Mouse (Mus musculus): ENCODE results near the gene B9d1.

DNA sequence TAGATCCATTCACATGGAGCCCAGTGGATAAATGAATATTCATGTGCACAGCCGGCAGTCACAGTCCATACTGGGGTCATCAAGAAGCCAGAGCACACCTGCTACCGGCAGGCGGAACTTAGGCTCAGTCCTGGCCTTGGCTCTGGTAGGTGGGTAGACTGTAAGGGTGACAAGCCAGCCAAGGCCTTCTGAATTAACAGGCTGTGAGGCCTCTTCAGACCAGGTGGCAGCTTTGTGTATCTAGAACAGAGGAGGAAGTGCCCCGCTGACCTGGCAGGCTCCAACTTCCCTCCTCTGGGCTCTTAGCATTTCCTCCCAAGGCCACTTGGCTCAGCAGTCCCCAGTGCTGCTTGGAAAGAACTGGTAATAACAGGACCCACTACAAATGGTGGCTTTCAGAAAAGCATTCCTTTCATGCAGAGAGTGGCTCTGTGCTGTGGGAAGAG is 24.3 kb downstream of the B9d1 start:
- TF ChIP-seq CTCF (IDR thresholded peaks at IDR 0.05; ENCODE audit: borderline replicate concordance, control insufficient read depth, extremely low read depth, insufficient read depth, low read length, poor library complexity) (no peak), POLR2A (IDR thresholded peaks at IDR 0.05; ENCODE audit: control insufficient read depth, extremely low read depth, insufficient read depth, low read length, poor library complexity) (no peak)

All from thymus, adult 2 months (tissue).